Mouse (Mus musculus) stomach, postnatal 0 days (tissue): ENCODE measurements around the gene Ldb2. TPM values are rescaled to one million over a fixed set of nuclear protein-coding genes. Genes with fewer than 3 reads are reported as not detected.

Experiments used
- ATAC-seq: fragments of 200-750 bp; cut with Nextera tagmentation; 2 replicates; pipeline ENCODE4 v1.8.0; 2017; ENCODE audit not compliant: low FRiP score, low TSS enrichment
- DNase-seq: peaks from one replicate; pipeline ENCODE4 v3.0.0-alpha.2; 2016; ENCODE audit warnings: low spot score
- H3K27ac ChIP-seq: fragments of 300-500 bp; sonication (generic); replicated peaks from 2 replicates; pipeline ENCODE4 v1.5.1; 2014; ENCODE audit warnings: mild to moderate bottlenecking, control low read depth
- H3K27me3 ChIP-seq: fragments of 300-500 bp; sonication (generic); 2 replicates; pipeline ENCODE4 v1.6.1; 2014; ENCODE audit warnings: low read length; ENCODE audit not compliant: control insufficient read depth, insufficient read depth
- H3K36me3 ChIP-seq: fragments of 300-500 bp; sonication (generic); 2 replicates; pipeline ENCODE4 v1.6.1; 2014; ENCODE audit warnings: low read length, mixed read lengths; ENCODE audit not compliant: control insufficient read depth, insufficient read depth
- H3K4me1 ChIP-seq: fragments of 300-500 bp; sonication (generic); replicated peaks from 2 replicates; pipeline ENCODE4 v1.6.1; 2014; ENCODE audit warnings: antibody characterized with exemption; ENCODE audit not compliant: control insufficient read depth, insufficient read depth
- H3K4me2 ChIP-seq: fragments of 300-500 bp; sonication (generic); replicated peaks from 2 replicates; pipeline ENCODE4 v1.6.1; 2014; ENCODE audit warnings: low read depth, mild to moderate bottlenecking, control low read depth, moderate library complexity
- H3K4me3 ChIP-seq: fragments of 300-500 bp; sonication (generic); 2 replicates; pipeline ENCODE4 v1.5.1; 2014; ENCODE audit warnings: low read depth, low read length, control low read depth
- H3K9ac ChIP-seq: fragments of 300-500 bp; sonication (generic); 2 replicates; pipeline ENCODE4 v1.6.1; 2014; ENCODE audit warnings: mild to moderate bottlenecking, low read length, control low read depth, mixed read lengths
- H3K9me3 ChIP-seq: fragments of 300-500 bp; sonication (generic); 2 replicates; pipeline ENCODE4 v1.6.1; 2016; ENCODE audit warnings: low read length; ENCODE audit not compliant: control insufficient read depth
- CTCF ChIP-seq: IDR thresholded peaks from 2 replicates; pipeline ENCODE4 v1.5.1; 2016; ENCODE audit warnings: antibody characterized with exemption, low read depth, mild to moderate bottlenecking, moderate library complexity
- EP300 ChIP-seq: optimal IDR thresholded peaks from 2 replicates; pipeline ENCODE3; 2016; ENCODE audit warnings: antibody characterized with exemption
- WGBS: fragments of 180-500 bp; shearing (Covaris S2); extraction: QIAGEN DNeasy Blood & Tissue Kit; methylation state at CpG from one replicate; pipeline ENCODE4 v1.1.7; 2014; 5-methylcytosine and 5-hydroxymethylcytosine counted together
- polyA plus RNA-seq: library from polyadenylated mRNA; unstranded; fragments of >200 nt; fragmentation: Nextera tagmentation; extraction: Ambion mirVana; gene quantifications from 2 replicates; pipeline ENCODE4 v1.2.1, GENCODE M21; 2015

The Ldb2 gene
- polyA plus RNA-seq, 1 experiment from 2014 or later = 14.4 TPM

DNA sequence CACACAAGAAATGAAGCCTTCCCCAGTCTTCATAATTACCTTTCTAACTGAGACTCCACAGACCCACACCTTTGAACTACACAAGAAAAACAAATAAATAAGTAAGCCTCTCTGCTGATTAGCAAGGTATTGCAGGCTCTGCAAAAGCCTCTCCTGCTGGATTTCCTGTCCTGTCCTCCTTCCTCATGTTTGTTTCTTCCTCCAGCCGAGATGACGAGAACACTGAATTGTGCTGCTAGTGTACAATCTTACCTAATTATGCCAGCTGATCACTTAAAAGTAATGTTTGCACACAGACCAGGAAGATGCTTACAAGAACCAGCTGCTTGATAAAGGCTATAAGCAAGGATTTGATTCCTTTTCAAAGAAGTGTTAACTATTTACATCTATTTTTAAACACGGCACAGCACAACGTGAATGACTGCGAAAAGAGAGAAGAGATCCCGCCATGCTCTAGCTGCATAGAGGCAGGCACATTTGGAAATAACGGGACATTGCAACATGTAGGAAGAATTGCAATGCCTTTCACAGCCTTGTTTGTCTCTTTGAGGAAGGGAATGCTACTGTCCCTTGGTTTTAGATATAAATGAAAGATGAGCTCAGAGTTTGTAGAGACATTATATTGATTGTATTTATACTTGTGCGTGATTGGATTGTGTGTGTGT, 69.7 kb downstream of the Ldb2 start:
- ATAC-seq (no peak), DNase-seq (no peak)
- TF ChIP-seq EP300 = no peak
- no peak for TF ChIP-seq CTCF
- Histone ChIP-seq H3K27me3 (no peaks in the 10 kb centered on the region), H3K4me3 (no peak overlapping the region), H3K36me3 (no peaks in the 10 kb centered on the region), H3K9me3 (no peaks in the 10 kb centered on the region), H3K4me2 (no peak overlapping the region), H3K4me1 (no peaks in the 10 kb centered on the region), H3K27ac (no peak overlapping the region), H3K9ac (no peak overlapping the region)
- 58% methylated on average over 8 of the region's 8 CpGs for WGBS

DNA sequence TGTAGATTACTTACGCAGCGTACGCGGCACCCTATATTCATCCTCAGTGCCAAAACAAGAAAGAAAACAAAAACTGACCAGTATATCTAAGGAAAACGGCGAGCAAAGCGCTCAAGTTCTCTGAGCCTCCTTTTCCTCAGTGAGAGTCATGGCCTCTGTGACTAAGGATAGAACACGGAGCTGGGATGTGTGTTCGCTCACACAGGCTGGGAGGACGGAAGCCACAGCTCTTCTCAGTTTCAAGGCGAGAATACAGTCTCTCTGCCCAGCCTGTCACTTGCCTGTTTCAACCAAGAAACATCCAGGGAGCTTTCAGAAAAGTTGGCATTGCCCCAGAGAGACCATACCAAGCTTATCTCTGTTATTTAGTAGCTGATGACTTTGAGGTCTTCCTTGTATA, 71.5 kb downstream of the Ldb2 start:
- H3K4me3 ChIP-seq = no peak overlapping the region
- no peaks in the 10 kb centered on the region for H3K27me3 ChIP-seq
- TF ChIP-seq CTCF (no peak), EP300 (no peak)
- 85% methylated on average over 11 of the region's 11 CpGs for WGBS
- H3K9me3 ChIP-seq = no peaks in the 10 kb centered on the region
- DNase-seq = no peak
- H3K36me3 ChIP-seq = no peaks in the 10 kb centered on the region
- ATAC-seq = no peak
- no peak overlapping the region for H3K9ac ChIP-seq
- H3K4me2 ChIP-seq = no peak overlapping the region
- H3K4me1 ChIP-seq = no peaks in the 10 kb centered on the region
- H3K27ac ChIP-seq = no peak overlapping the region

DNA sequence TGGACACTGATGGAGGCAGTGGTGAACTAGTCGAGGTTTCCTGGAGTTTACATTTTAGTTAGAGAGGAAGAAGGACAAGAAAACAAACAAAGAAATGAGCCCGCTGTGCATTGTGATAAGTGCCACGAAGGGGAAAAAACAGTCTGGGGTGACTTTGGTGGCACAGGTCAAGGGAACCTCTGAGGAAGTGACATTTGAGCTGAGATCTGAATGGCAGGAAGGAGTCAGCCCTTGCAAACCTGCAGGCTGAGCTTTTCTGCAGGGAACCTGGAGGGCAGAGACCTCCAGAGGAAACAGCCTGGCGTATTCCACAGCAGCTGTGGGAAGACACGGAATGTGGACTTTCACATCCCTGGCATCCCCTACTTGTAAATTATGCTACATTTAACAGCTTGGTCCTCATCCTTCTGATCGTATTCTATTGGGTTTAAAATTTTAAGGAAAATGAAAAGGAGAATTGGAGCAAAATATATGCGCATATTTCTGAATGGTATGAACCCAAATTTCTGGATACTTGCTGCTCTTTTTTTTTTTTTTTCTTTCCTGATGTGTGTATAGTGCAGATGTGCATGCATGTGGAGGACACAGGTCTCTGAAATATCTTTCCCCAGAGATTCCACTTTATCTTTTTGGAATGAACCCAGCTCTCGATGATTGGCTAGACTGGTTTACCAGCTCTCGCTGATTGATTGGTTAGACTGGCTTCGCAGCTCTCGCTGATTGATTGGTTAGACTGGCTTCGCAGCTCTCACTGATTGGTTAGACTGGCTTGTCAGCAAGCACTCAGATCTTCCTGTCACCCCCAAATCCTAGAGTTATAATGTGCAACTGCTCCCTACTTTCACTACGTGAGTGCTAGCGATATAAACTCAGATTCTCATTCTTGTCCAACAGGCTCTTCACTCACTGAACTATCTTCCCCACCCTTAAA, 72.7 kb downstream of the Ldb2 start:
- Histone ChIP-seq H3K4me1 (no peaks in the 10 kb centered on the region), H3K27me3 (no peaks in the 10 kb centered on the region), H3K9ac (no peak overlapping the region), H3K4me2 (no peak overlapping the region), H3K36me3 (no peaks in the 10 kb centered on the region), H3K4me3 (no peak overlapping the region), H3K9me3 (no peaks in the 10 kb centered on the region), H3K27ac (no peak overlapping the region)
- TF ChIP-seq EP300 (no peak), CTCF (no peak)
- DNase-seq (no peak), ATAC-seq (no peak)
- 68% methylated on average over 14 of the region's 14 CpGs for WGBS

DNA sequence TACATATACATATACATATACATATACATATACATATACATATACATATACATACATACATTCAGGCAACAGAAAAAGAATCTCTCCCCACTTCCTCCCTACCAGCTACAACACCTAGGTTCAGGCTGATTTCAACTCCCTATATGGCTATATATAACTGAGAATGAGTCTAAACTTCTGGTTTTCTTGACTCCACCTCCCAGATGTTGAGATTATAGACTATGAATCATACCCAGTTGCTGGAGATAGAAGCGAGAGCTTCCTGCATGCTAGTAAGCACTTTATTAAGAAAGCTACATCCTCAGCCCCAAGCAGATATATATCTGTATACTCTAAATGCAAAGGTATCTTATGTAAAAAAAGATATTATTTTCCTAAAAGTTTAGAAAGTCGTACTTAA, 74.0 kb downstream of the Ldb2 start:
- no peak overlapping the region for H3K4me2 ChIP-seq
- no peak overlapping the region for H3K27ac ChIP-seq
- no peaks in the 10 kb centered on the region for H3K36me3 ChIP-seq
- no peak for ATAC-seq
- H3K4me1 ChIP-seq = no peaks in the 10 kb centered on the region
- DNase-seq = no peak
- TF ChIP-seq CTCF (no peak), EP300 (no peak)
- no peaks in the 10 kb centered on the region for H3K9me3 ChIP-seq
- 62% methylated on average over 2 of the region's 2 CpGs for WGBS
- no peaks in the 10 kb centered on the region for H3K27me3 ChIP-seq
- H3K4me3 ChIP-seq = no peak overlapping the region
- H3K9ac ChIP-seq = no peak overlapping the region

DNA sequence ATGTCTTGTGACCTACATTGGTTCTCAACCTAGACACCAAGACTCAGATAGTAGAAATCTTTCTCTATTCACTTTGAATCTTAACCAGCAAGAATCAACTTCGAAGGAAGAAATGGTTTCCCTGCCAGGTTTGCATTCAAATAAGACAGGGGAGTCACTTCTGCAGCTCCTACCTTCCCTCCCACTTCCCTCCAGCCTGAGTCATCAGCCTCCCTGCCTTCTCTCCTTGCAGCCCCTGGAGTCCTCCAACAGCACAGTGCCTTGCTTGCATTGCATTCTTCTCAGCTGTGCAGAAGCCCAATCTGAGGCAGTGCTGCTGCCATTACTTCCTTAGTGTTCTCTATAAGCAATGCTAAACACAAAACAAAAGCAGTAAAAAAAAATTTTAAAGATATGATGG, 79.6 kb downstream of the Ldb2 start:
- H3K36me3 ChIP-seq = no peaks in the 10 kb centered on the region
- DNase-seq = no peak
- no peak overlapping the region for H3K27ac ChIP-seq
- H3K9ac ChIP-seq = no peak overlapping the region
- H3K9me3 ChIP-seq = no peaks in the 10 kb centered on the region
- H3K4me1 ChIP-seq = no peaks in the 10 kb centered on the region
- H3K4me2 ChIP-seq = no peak overlapping the region
- no peak for TF ChIP-seq CTCF
- TF ChIP-seq EP300 = no peak
- WGBS = 84% methylated on average over 1 of the region's 1 CpGs
- no peak for ATAC-seq
- no peaks in the 10 kb centered on the region for H3K27me3 ChIP-seq
- H3K4me3 ChIP-seq = no peak overlapping the region

DNA sequence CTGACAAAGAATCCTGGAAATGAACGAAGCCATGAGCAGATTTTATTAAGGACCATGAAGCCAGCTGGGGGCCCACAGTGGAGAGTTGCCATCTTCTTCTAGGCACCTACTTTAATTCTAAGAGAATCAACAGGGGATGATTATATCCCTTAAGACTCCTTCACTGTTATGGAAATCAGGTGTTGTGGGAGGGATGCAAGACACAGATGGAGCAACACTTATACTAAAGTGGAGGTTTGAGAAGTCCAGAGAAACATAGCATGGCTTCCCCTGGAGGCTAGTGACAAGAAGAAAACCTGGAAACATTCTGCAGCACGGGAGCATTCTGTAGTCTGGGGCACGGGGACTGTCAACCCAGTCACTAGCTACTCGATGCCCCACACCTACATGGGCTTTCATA, 85.0 kb downstream of the Ldb2 start:
- no peak for ATAC-seq
- Histone ChIP-seq H3K9ac (no peak overlapping the region), H3K4me1 (peaks cover 2% of the 10 kb centered on the region; the same call in 1 of the 2 replicates), H3K4me3 (no peak overlapping the region), H3K9me3 (no peaks in the 10 kb centered on the region), H3K36me3 (no peaks in the 10 kb centered on the region), H3K4me2 (no peak overlapping the region), H3K27ac (no peak overlapping the region), H3K27me3 (no peaks in the 10 kb centered on the region)
- TF ChIP-seq CTCF = no peak
- no peak for TF ChIP-seq EP300
- 73% methylated on average over 4 of the region's 4 CpGs for WGBS
- DNase-seq = no peak
